Mouse (Mus musculus) thymus, postnatal 25 days (tissue): ENCODE data around the gene Swap70.
"Not testable (repeated sequence)": the region's sequence is repeated elsewhere in the genome, so short reads cannot be mapped to it uniquely, and the experiment has no call there.

Experiments used
- DNase-seq: peaks from one replicate; pipeline ENCODE4 v3.0.0; 2022

Swap70 gene

GRCm38 (mm10) chr7:110221586-110222481 is at the start of gene Swap70:
TSS of gene Swap70 (plus strand) at chr7:110221711.
- peak; percentile 83 for DNase-seq

- no peak for DNase-seq
These were observed 42.3 kb upstream of the Swap70 start for GRCm38 (mm10) chr7:110179208-110179607.

- DNase-seq, result no peak
These were observed 40.9 kb upstream of the Swap70 start for GRCm38 (mm10) chr7:110180613-110181012.

- no peak for DNase-seq
These were observed 40.1 kb upstream of the Swap70 start for GRCm38 (mm10) chr7:110181446-110181845.

GRCm38 (mm10) chr7:110184608-110185007 is 36.9 kb upstream of the Swap70 start:
- no peak for DNase-seq

- no peak for DNase-seq
These were observed 31.6 kb upstream of the Swap70 start for GRCm38 (mm10) chr7:110189951-110190350.

GRCm38 (mm10) chr7:110193186-110193585 is 28.3 kb upstream of the Swap70 start:
- no peak for DNase-seq

GRCm38 (mm10) chr7:110197176-110197575 is 24.3 kb upstream of the Swap70 start:
- no peak for DNase-seq

GRCm38 (mm10) chr7:110201933-110202332 is 19.6 kb upstream of the Swap70 start:
- no peak for DNase-seq

- DNase-seq, result no peak
These were observed 17.3 kb upstream of the Swap70 start for GRCm38 (mm10) chr7:110204208-110204607.

- DNase-seq, result no peak
These were observed 13.2 kb upstream of the Swap70 start for GRCm38 (mm10) chr7:110208341-110208740.

GRCm38 (mm10) chr7:110209422-110209821 is 12.1 kb upstream of the Swap70 start:
- DNase-seq, result no peak

- DNase-seq, result no peak
These were observed 10.5 kb upstream of the Swap70 start for GRCm38 (mm10) chr7:110211025-110211424.

GRCm38 (mm10) chr7:110214882-110215281 is 6.6 kb upstream of the Swap70 start:
- no peak for DNase-seq

GRCm38 (mm10) chr7:110221051-110221585 is 393 bp upstream of the Swap70 start:
- no peak for DNase-seq

GRCm38 (mm10) chr7:110222583-110223182 is 1.2 kb downstream of the Swap70 start:
- DNase-seq, result no peak

GRCm38 (mm10) chr7:110223727-110224510 is 2.4 kb downstream of the Swap70 start:
- no peak for DNase-seq

GRCm38 (mm10) chr7:110226484-110226883 is 5.0 kb downstream of the Swap70 start:
- DNase-seq, result no peak

GRCm38 (mm10) chr7:110229967-110230366 is 8.5 kb downstream of the Swap70 start:
- DNase-seq, result no peak

- not testable (repeated sequence) for DNase-seq
These were observed 9.6 kb downstream of the Swap70 start for GRCm38 (mm10) chr7:110231127-110231526.

GRCm38 (mm10) chr7:110236085-110236484 is 14.6 kb downstream of the Swap70 start:
- DNase-seq, result no peak

- no peak for DNase-seq
These were observed 15.9 kb downstream of the Swap70 start for GRCm38 (mm10) chr7:110237451-110237836.

- no peak for DNase-seq
These were observed 16.4 kb downstream of the Swap70 start for GRCm38 (mm10) chr7:110237837-110238451.
